Mouse (Mus musculus) liver, adult 2 months (tissue): ENCODE results near the gene Gabrr1. TPM values are rescaled to one million over a fixed set of nuclear protein-coding genes. Genes with fewer than 3 reads are reported as not detected.
"Not testable (repeated sequence)": the region's sequence is repeated elsewhere in the genome, so short reads cannot be mapped to it uniquely, and the experiment has no call there.

Experiments used
- DNase-seq: peaks from one replicate; pipeline ENCODE4 v3.0.0-alpha.2; 2011; ENCODE audit warnings: low read depth, low spot score; ENCODE audit errors: extremely low read depth
- H3K27ac ChIP-seq: fragments of 200-500 bp; replicated peaks from 2 replicates; pipeline ENCODE4 v1.5.1; 2012; ENCODE audit warnings: low read depth, mild to moderate bottlenecking, control low read depth, inconsistent platforms, low read length; ENCODE audit not compliant: insufficient read depth
- H3K27me3 ChIP-seq: fragments of 200-500 bp; 2 replicates; pipeline ENCODE4 v1.6.1; 2012; ENCODE audit warnings: mild to moderate bottlenecking, moderate library complexity, low read length, inconsistent platforms; ENCODE audit not compliant: control insufficient read depth, insufficient read depth
- H3K36me3 ChIP-seq: fragments of 200-500 bp; 2 replicates; pipeline ENCODE4 v1.6.1; 2012; ENCODE audit warnings: low read length, inconsistent platforms; ENCODE audit not compliant: control insufficient read depth, insufficient read depth
- H3K4me1 ChIP-seq: fragments of 200-500 bp; 2 replicates; pipeline ENCODE4 v1.6.1; 2011; ENCODE audit warnings: low read length; ENCODE audit not compliant: control insufficient read depth, insufficient read depth
- H3K4me3 ChIP-seq: fragments of 200-500 bp; 2 replicates; pipeline ENCODE4 v1.5.1; 2011; ENCODE audit warnings: low read depth, mild to moderate bottlenecking, control low read depth, low read length, moderate library complexity; ENCODE audit not compliant: insufficient read depth
- H3K79me2 ChIP-seq: fragments of 200-500 bp; 2 replicates; pipeline ENCODE4 v1.6.1; 2012; ENCODE audit warnings: inconsistent platforms, mild to moderate bottlenecking, low read length, moderate library complexity; ENCODE audit not compliant: control insufficient read depth, insufficient read depth
- H3K9ac ChIP-seq: fragments of 200-500 bp; 2 replicates; pipeline ENCODE4 v1.6.1; 2012; ENCODE audit warnings: low read depth, mild to moderate bottlenecking, control low read depth, inconsistent platforms, low read length
- CTCF ChIP-seq: fragments of 200-500 bp; IDR thresholded peaks from 2 replicates; pipeline ENCODE4 v1.5.1; 2011; ENCODE audit warnings: low read depth, low read length, control low read depth
- POLR2A ChIP-seq: fragments of 200-500 bp; IDR thresholded peaks from 2 replicates; pipeline ENCODE4 v1.6.1; 2011; ENCODE audit warnings: low read length, control low read depth; ENCODE audit not compliant: insufficient read depth; ENCODE audit errors: extremely low read depth
- WGBS: fragments of 180-500 bp; shearing (Covaris S2); methylation state at CpG from one replicate; pipeline ENCODE4 v1.1.7; 2018; 5-methylcytosine and 5-hydroxymethylcytosine counted together
- polyA plus RNA-seq: library from polyadenylated mRNA; depleted of rRNA; stranded (reverse); fragments of >200 nt; gene quantifications from 2 replicates; pipeline ENCODE4 v1.2.3, GENCODE M21; 2012
- total RNA-seq: library from RNA; depleted of rRNA; stranded (reverse); fragments of >200 nt; gene quantifications from 2 replicates; pipeline ENCODE4 v1.2.3, GENCODE M21; 2014

Gabrr1 gene
- total and polyA plus RNA-seq, 2 experiments = not detected

DNA sequence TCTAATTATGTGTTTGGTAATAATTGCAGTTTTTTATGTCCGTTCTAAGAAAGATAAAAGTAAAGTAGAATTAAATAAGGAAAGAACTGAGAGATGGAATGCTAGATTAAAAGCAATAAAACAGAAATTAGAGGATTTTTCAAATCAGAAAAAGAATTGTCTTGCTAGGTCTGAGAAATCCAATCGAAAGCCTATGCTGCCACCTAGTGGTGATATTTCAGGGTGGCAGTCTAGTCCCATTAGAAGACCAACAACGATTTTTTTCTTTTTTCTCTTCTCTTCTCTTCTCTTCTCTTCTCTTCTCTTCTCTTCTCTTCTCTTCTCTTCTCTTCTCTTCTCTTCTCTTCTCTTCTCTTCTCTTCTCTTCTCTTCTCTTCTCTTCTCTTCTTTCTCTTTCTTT lies 13.2 kb upstream of the Gabrr1 start:
- peak; percentile 35 for DNase-seq
- 4% methylated on average over 3 of the region's 3 CpGs for WGBS

DNA sequence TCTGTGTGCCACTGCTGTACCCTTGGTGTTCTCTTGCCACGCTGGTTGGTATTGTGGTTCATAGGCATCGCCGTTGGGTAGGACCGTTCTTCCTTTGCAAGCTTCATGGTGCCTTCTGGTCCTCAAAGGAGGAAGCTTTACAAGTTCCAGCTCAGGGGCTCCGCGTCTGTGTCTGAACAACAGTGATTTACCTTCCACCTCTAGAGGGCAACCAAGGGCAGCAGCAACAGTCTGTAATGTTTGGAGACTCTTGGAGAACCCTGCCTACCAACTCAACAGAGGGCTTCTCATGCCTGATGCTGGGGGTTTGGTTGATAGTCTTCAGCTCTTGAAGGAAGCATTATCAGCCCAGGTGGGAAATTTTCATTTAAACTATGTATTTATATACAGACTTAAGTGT lies 7.8 kb upstream of the Gabrr1 start:
- TF ChIP-seq CTCF (peak; percentile 27; the same call in 1 of the 2 replicates), POLR2A (no peak)
- no peak for DNase-seq
- 73% methylated on average over 6 of the region's 6 CpGs for WGBS
- Histone ChIP-seq H3K4me3 (no peak overlapping the region), H3K79me2 (no peaks in the 10 kb centered on the region), H3K36me3 (no peaks in the 10 kb centered on the region), H3K4me1 (no peaks in the 10 kb centered on the region), H3K9ac (no peak overlapping the region), H3K27me3 (no peaks in the 10 kb centered on the region), H3K27ac (no peak overlapping the region)

More for the DNA sequence above, 13.2 kb upstream of the Gabrr1 start:
- not testable (repeated sequence) for H3K27ac ChIP-seq, H3K9ac ChIP-seq, H3K27me3 ChIP-seq, H3K4me1 ChIP-seq, H3K36me3 ChIP-seq, H3K4me3 ChIP-seq, H3K79me2 ChIP-seq
- TF ChIP-seq CTCF = peak; percentile 75

DNA sequence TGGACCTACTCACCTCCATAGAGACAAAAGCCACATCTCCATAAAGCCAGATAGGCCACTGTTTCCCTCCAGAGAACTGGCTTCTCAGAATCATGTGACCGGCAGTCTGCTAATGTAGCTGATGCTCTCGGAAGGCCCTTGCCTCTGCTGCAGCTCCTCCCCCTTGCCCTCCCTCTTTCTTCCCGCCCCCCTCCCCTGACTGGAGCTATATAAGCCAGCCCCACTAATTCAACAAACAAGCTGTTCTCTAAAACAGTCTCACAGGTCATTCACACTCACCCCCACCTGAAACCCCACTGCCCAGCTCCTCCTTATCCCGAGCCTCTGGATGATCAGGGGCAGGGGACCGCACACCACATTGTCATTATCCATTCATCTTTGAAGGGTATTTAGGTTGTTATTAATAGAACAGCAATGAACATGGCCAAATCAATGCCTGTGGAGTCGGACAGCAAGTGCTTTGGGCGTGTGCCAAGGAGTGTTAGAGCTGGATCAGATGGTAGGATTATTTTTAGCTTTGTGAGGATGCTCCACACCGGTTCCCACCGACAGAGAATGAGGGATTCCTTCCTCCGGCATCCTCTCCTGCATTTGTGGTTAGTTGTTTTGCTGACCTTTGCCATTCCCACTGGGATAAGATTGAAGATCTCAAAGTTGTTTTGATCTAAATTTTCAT lies 6.8 kb upstream of the Gabrr1 start:
- Histone ChIP-seq H3K4me1 (no peaks in the 10 kb centered on the region), H3K36me3 (no peaks in the 10 kb centered on the region), H3K27me3 (no peaks in the 10 kb centered on the region), H3K9ac (no peak overlapping the region), H3K27ac (no peak overlapping the region), H3K4me3 (no peak overlapping the region), H3K79me2 (no peaks in the 10 kb centered on the region)
- TF ChIP-seq CTCF = no peak
- no peak for TF ChIP-seq POLR2A
- 60% methylated on average over 10 of the region's 10 CpGs for WGBS
- no peak for DNase-seq

DNA sequence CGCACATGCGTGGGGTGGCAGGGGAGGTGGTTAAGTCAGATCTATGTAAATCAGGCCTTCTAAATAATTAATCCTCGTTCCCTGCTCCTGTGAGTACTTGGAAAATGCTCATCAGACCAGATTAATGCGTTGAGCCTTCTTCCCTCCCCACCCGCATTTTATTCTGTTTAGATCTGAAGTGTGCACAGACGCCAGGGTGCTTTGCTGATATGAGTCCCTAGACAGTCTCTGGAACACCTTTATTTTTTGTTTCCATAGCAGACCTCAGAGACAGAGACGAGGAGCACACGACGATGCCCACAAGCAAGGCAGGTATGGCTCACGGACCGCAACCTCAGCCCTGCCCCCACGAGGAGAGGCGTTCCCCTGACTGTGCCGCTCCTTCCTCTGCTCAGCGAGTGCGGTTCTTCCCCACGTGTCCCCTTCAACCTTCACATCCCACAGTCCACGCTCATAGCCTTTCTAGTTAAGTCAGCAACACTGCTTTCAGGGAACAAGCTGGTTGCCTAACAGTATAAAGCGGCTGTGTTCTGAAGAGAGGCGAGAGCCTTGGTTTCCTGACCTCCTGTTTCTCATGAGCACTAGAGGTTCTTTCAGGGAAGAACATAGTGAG lies 14.5 kb downstream of the Gabrr1 start:
- Histone ChIP-seq H3K79me2 (no peaks in the 10 kb centered on the region), H3K4me1 (no peaks in the 10 kb centered on the region), H3K27ac (no peak overlapping the region), H3K36me3 (no peaks in the 10 kb centered on the region), H3K9ac (no peak overlapping the region), H3K27me3 (0 out of 2 replicates have a peak, but pooled peaks cover 2% of the 10 kb centered on the region), H3K4me3 (no peak overlapping the region)
- DNase-seq = no peak
- TF ChIP-seq CTCF (no peak), POLR2A (no peak)
- 36% methylated on average over 20 of the region's 20 CpGs for WGBS

DNA sequence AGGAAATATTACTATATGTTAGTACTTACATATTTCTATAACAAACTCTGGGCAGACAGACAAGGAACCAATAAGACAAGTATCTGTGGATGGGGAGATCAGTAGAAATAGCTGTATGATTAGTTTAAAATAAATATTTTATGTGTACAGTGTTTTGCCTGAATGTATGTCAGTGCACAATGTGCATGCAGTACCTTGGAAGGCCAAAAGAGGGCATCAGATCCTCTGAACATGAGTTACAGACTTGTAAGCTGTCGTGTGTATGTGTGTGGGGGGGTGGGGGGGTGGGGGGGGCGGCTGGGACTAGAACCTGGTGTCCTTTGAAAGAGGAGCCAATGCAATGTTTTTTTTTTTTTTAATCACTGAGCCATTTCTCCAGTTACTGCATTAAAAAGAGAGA lies 15.5 kb downstream of the Gabrr1 start:
- H3K27ac ChIP-seq = no peak overlapping the region
- H3K36me3 ChIP-seq = no peaks in the 10 kb centered on the region
- no peak for TF ChIP-seq POLR2A
- no peak for TF ChIP-seq CTCF
- H3K9ac ChIP-seq = no peak overlapping the region
- H3K27me3 ChIP-seq = 0 out of 2 replicates have a peak, but pooled peaks cover 2% of the 10 kb centered on the region
- H3K4me3 ChIP-seq = no peak overlapping the region
- no peaks in the 10 kb centered on the region for H3K4me1 ChIP-seq
- WGBS = 2% methylated on average over 2 of the region's 2 CpGs
- DNase-seq = peak; percentile 59
- H3K79me2 ChIP-seq = no peaks in the 10 kb centered on the region

- no peak for DNase-seq
- Histone ChIP-seq H3K9ac (no peak overlapping the region), H3K27ac (no peak overlapping the region), H3K4me3 (no peak overlapping the region), H3K79me2 (no peaks in the 10 kb centered on the region), H3K27me3 (0 out of 2 replicates have a peak, but pooled peaks cover 2% of the 10 kb centered on the region), H3K36me3 (no peaks in the 10 kb centered on the region), H3K4me1 (no peaks in the 10 kb centered on the region)
- 91% methylated on average over 7 of the region's 7 CpGs for WGBS
- TF ChIP-seq CTCF = no peak
- no peak for TF ChIP-seq POLR2A
These were observed 16.8 kb downstream of the Gabrr1 start for GRCm38 (mm10) chr4:33149150-33149549.
